Mouse (Mus musculus): Measurements from ENCODE around the gene Ccdc27. TPM values are rescaled to one million over a fixed set of nuclear protein-coding genes. Genes with fewer than 3 reads are reported as not detected.
A peak's percentile ranks its signal among the peaks of the same experiment; 100 is the strongest.

The Ccdc27 gene
- 0.08 and 0.17 TPM in 2 replicates for polyA plus RNA-seq (2015; fragmentation: Nextera tagmentation; extraction: Ambion mirVana)

- Histone ChIP-seq H3K4me2 (no peak within 1 kb of the TSS), H3K9ac (no peak within 1 kb of the TSS), H3K4me1 (peaks cover under 1% of the 10 kb centered on the region; the same call in 1 of the 2 replicates), H3K27ac (no peak within 1 kb of the TSS), H3K4me3 (replicated peaks) (no peak within 1 kb of the TSS), H3K27me3 (peaks cover 3% of the 10 kb centered on the region; the same call in 1 of the 2 replicates), H3K9me3 (replicated peaks) (no peaks in the 10 kb centered on the region), H3K36me3 (no peaks in the 10 kb centered on the region)
- no peak for ATAC-seq (replicated peaks; ENCODE audit: low FRiP score)
- WGBS, result 75% methylated on average over 9 of the region's 9 CpGs
Observed at GRCm38 (mm10) chr4:154042577-154042976, at the start of gene Ccdc27. Ccdc27 (minus strand) TSS chr4:154042677.

GRCm38 (mm10) chr4:154091356-154091755 lies 48.9 kb upstream of the Ccdc27 start:
- Histone ChIP-seq H3K36me3 (no peaks in the 10 kb centered on the region), H3K9me3 (replicated peaks) (no peaks in the 10 kb centered on the region), H3K27ac (no peak overlapping the region), H3K27me3 (peaks cover 31% of the 10 kb centered on the region), H3K9ac (no peak overlapping the region), H3K4me1 (no peaks in the 10 kb centered on the region), H3K4me2 (no peak overlapping the region), H3K4me3 (replicated peaks) (no peak overlapping the region)
- ATAC-seq (replicated peaks; ENCODE audit: low FRiP score), result no peak
- WGBS, result 70% methylated on average over 8 of the region's 8 CpGs

DNA sequence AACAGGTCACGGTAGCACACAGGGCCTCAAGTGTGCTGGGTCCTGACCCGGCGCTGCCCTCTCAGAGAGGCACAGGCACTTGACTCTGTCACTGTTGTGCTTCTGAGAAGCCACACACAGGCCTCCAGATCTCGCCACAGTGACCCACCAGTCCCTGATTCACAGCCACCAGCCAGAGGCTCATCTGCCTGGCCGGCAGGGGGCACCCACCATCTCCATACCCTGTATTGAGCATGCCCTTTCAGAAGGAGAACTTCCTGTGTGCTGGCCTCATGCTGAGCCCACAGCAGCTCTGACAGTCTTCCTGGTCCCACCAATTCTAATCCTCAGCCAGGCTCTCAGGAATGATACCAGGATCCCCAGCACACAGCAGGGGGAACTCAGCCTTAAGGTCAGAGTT lies 46.7 kb upstream of the Ccdc27 start:
- Histone ChIP-seq H3K36me3 (no peaks in the 10 kb centered on the region), H3K4me1 (no peaks in the 10 kb centered on the region), H3K27ac (no peak overlapping the region), H3K9me3 (replicated peaks) (no peaks in the 10 kb centered on the region), H3K9ac (no peak overlapping the region), H3K4me3 (replicated peaks) (no peak overlapping the region), H3K4me2 (no peak overlapping the region), H3K27me3 (peaks cover 16% of the 10 kb centered on the region; the same call in 1 of the 2 replicates)
- WGBS, result 63% methylated on average over 5 of the region's 5 CpGs
- ATAC-seq (replicated peaks; ENCODE audit: low FRiP score), result no peak

DNA sequence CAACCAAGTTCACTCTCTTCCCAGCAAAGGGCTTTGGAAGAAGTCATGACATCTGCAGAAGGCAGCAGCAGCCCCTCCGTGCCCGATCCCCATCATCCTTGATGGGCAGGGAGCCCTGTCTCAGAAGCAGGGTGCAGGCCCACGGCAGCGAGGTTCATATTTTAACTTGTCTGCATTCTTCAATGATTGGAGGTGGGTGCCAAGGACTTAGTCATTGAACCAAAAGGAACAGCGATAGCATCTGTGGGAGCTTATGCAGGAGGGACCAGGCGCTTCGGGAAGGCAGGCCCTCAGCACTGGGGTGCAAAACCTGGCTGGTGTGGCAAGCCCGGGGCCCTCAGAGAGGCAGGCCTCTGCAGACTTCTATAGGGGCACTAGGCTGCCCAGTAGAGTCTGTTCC lies 44.0 kb upstream of the Ccdc27 start:
- H3K9ac ChIP-seq, result no peak overlapping the region
- 87% methylated on average over 8 of the region's 8 CpGs for WGBS
- no peaks in the 10 kb centered on the region for H3K36me3 ChIP-seq
- H3K4me2 ChIP-seq, result no peak overlapping the region
- peaks cover 2% of the 10 kb centered on the region; the same call in 1 of the 2 replicates for H3K4me1 ChIP-seq
- ATAC-seq (replicated peaks; ENCODE audit: low FRiP score), result no peak
- no peaks in the 10 kb centered on the region for H3K9me3 ChIP-seq (replicated peaks)
- no peak overlapping the region for H3K27ac ChIP-seq
- peaks cover 35% of the 10 kb centered on the region for H3K27me3 ChIP-seq
- no peak overlapping the region for H3K4me3 ChIP-seq (replicated peaks)

DNA sequence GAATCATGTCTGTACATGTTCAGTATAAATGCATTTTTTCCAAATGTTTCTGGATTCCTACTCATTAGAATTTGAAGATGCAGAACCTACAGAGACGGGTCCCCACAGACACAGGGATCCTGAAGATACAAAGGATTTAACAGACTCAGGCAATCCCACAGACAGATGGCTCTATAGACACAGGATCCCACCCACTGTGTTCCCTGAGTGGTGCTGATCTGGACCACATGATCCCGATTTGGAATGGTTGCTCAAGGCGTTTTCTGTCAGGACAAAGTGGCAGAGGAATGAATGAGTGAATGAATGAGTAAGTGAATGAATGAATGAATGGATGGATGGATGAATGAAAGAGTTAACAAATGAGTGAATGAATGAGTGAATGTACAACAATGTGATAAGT lies 43.4 kb upstream of the Ccdc27 start:
- no peak for ATAC-seq (replicated peaks; ENCODE audit: low FRiP score)
- Histone ChIP-seq H3K4me1 (peaks cover 8% of the 10 kb centered on the region), H3K27me3 (peaks cover 41% of the 10 kb centered on the region), H3K4me3 (replicated peaks) (no peak overlapping the region), H3K27ac (no peak overlapping the region), H3K9me3 (replicated peaks) (no peaks in the 10 kb centered on the region), H3K36me3 (no peaks in the 10 kb centered on the region), H3K4me2 (no peak overlapping the region), H3K9ac (no peak overlapping the region)
- 82% methylated on average over 3 of the region's 3 CpGs for WGBS

GRCm38 (mm10) chr4:154081974-154082373 lies 39.5 kb upstream of the Ccdc27 start:
- Histone ChIP-seq H3K9me3 (replicated peaks) (no peaks in the 10 kb centered on the region), H3K36me3 (no peaks in the 10 kb centered on the region), H3K4me3 (replicated peaks) (no peak overlapping the region), H3K4me2 (no peak overlapping the region), H3K4me1 (peaks cover 8% of the 10 kb centered on the region), H3K27ac (no peak overlapping the region), H3K27me3 (peaks cover 63% of the 10 kb centered on the region), H3K9ac (no peak overlapping the region)
- ATAC-seq (replicated peaks; ENCODE audit: low FRiP score), result no peak
- WGBS, result 10% methylated on average over 1 of the region's 1 CpGs

GRCm38 (mm10) chr4:154081021-154081420 lies 38.5 kb upstream of the Ccdc27 start:
- Histone ChIP-seq H3K27me3 (peaks cover 66% of the 10 kb centered on the region), H3K27ac (no peak overlapping the region), H3K9ac (no peak overlapping the region), H3K4me3 (replicated peaks) (peak overlapping the region; percentile 11; the same call in 1 of the 2 replicates), H3K4me1 (peaks cover 8% of the 10 kb centered on the region), H3K36me3 (no peaks in the 10 kb centered on the region), H3K4me2 (peak overlapping the region; percentile 44), H3K9me3 (replicated peaks) (no peaks in the 10 kb centered on the region)
- ATAC-seq (replicated peaks; ENCODE audit: low FRiP score), result peak; percentile 72; the same call in 1 of the 2 replicates
- WGBS, result 1% methylated on average over 13 of the region's 13 CpGs

DNA sequence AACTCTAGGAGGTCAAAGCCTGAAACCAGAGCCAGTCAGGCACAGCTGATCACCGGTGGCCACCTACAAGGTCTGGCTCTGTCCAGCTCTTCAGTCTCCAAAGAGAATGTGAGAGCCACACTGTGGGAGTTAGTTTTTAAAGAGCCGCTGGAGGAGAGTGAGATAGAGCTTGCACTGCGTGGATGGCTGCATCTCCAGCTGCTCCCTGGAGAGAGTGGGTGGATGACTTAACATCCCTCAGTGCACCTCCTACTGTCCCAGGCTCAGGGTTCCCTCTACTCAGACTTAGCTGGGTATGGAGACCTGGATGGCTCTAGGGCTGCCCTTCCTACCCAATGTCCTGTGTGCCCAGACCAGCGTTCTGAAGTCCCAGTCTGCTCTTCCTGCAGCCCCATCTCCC lies 37.7 kb upstream of the Ccdc27 start:
- H3K4me2 ChIP-seq, result no peak overlapping the region
- H3K9ac ChIP-seq, result no peak overlapping the region
- H3K27me3 ChIP-seq, result peaks cover 66% of the 10 kb centered on the region
- no peak overlapping the region for H3K4me3 ChIP-seq (replicated peaks)
- H3K27ac ChIP-seq, result no peak overlapping the region
- no peaks in the 10 kb centered on the region for H3K36me3 ChIP-seq
- H3K9me3 ChIP-seq (replicated peaks), result no peaks in the 10 kb centered on the region
- H3K4me1 ChIP-seq, result peaks cover 8% of the 10 kb centered on the region
- no peak for ATAC-seq (replicated peaks; ENCODE audit: low FRiP score)
- 43% methylated on average over 4 of the region's 4 CpGs for WGBS

DNA sequence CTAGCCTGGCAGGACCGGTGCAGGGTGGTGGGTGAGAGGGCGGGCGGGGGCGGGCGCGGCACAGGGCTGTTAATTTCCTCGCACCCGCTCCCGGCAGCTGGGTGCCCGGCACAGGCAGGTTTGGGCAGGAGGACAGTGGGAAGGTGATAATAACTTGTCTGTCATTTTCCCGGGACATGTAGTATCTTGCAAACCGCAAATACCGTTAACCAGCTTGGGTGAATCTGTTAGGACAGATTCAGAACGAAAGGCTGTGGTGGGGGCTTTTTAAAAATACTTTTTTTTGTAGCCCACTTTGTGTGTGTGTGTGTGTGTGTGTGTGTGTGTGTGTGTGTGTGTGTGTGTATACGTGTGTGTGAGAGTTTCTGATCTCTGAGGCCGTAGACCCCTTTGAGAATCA lies 29.5 kb upstream of the Ccdc27 start:
- H3K9ac ChIP-seq, result no peak overlapping the region
- H3K36me3 ChIP-seq, result no peaks in the 10 kb centered on the region
- no peak overlapping the region for H3K4me2 ChIP-seq
- no peak overlapping the region for H3K4me3 ChIP-seq (replicated peaks)
- WGBS, result 23% methylated on average over 12 of the region's 16 CpGs
- H3K4me1 ChIP-seq, result no peaks in the 10 kb centered on the region
- peaks cover 49% of the 10 kb centered on the region for H3K27me3 ChIP-seq
- H3K27ac ChIP-seq, result no peak overlapping the region
- H3K9me3 ChIP-seq (replicated peaks), result no peaks in the 10 kb centered on the region
- ATAC-seq (replicated peaks; ENCODE audit: low FRiP score), result no peak

DNA sequence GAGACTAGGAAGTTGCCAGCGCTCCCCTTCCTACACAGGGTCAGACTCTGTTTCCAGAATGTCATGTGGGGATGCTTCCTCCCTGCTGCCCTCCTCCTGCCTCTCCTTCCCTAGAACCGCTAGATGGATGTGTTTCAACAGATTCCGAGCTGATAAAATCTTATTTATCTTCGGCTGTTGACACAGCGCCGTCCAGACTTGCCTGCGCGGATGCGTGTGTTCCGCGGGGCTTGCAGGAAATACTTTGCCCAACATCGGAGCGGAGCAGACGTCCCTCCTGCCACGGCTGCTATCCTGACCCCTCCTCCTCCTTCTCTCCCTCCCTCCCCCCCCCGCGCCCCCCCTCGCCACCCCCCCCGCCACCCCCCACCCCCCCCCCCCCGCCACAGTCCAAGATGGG lies 29.0 kb upstream of the Ccdc27 start:
- Histone ChIP-seq H3K9ac (no peak overlapping the region), H3K4me1 (no peaks in the 10 kb centered on the region), H3K4me3 (replicated peaks) (no peak overlapping the region), H3K9me3 (replicated peaks) (no peaks in the 10 kb centered on the region), H3K4me2 (no peak overlapping the region), H3K36me3 (no peaks in the 10 kb centered on the region), H3K27ac (no peak overlapping the region), H3K27me3 (peaks cover 47% of the 10 kb centered on the region)
- no peak for ATAC-seq (replicated peaks; ENCODE audit: low FRiP score)
- 1% methylated on average over 15 of the region's 20 CpGs for WGBS

DNA sequence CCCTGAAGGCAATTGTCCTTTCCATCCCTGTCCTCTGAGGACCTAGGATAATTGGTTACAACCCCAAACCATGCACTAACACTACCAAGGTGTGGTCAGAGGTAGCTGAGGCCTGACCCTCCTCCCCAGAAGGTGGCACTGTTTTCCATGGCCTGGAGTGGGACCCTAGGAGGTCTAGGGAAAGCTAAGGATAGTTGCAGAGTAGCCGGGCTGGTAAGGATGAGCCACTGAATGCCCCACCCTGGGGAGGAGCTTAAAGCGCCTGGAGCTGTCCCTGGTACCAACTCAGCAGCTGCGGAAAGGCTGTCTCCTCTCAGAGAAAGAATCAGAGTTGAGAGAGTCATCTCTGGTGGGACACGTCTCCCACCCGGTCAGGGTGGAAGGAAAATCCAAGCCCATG lies 28.4 kb upstream of the Ccdc27 start:
- peaks cover 47% of the 10 kb centered on the region for H3K27me3 ChIP-seq
- ATAC-seq (replicated peaks; ENCODE audit: low FRiP score), result no peak
- H3K9me3 ChIP-seq (replicated peaks), result no peaks in the 10 kb centered on the region
- H3K4me2 ChIP-seq, result no peak overlapping the region
- under 1% methylated on average over 5 of the region's 5 CpGs for WGBS
- H3K9ac ChIP-seq, result no peak overlapping the region
- H3K4me3 ChIP-seq (replicated peaks), result no peak overlapping the region
- H3K36me3 ChIP-seq, result no peaks in the 10 kb centered on the region
- H3K27ac ChIP-seq, result no peak overlapping the region
- no peaks in the 10 kb centered on the region for H3K4me1 ChIP-seq

DNA sequence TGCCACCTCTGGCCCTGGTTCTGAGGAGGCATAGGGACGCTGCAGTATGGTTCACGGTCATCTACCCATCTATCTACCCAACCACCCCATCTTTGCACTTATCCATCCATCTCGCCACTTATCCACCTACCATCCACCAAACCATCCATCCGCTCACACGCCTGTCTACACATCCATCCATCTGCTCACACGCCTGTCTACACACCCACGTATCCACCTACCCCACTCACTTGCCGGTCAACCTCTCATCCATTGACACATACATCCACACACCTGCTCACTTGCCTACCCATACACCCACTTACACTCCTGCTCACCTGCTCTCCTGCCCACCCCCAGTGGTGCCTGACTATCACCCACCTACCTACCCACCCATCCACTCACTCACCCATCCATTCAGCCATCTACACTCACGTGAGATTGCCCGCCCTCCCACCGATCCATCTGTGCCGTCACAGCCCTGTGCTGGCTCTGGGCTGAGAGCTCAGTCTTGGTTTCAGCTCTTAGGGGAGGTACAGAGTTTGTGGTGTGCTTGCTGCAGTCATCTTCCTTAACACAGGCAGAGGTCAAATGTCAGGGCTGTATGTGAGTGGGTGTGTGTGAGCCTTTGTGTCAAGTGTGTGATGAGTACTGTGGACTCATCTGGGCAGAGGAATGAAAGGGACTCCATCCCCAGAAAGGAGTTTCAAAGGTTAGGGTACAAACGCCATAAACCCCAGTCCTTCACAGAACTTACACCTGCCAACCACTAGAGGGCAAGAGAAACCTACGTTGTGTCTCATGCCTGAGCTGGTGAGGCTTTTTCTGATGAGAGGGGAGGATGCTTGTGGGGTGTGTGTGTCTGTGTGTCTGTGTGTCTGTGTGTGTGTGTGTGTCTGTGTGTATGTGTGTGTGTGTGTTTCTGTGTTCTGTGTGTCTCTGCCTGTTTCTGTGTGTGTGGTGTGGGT lies 22.6 kb upstream of the Ccdc27 start:
- Histone ChIP-seq H3K4me3 (replicated peaks) (no peak overlapping the region), H3K9me3 (replicated peaks) (no peaks in the 10 kb centered on the region), H3K27ac (no peak overlapping the region), H3K4me2 (no peak overlapping the region), H3K27me3 (peaks cover 16% of the 10 kb centered on the region), H3K4me1 (no peaks in the 10 kb centered on the region), H3K9ac (no peak overlapping the region), H3K36me3 (no peaks in the 10 kb centered on the region)
- ATAC-seq (replicated peaks; ENCODE audit: low FRiP score), result no peak
- WGBS, result 60% methylated on average over 14 of the region's 14 CpGs

All from kidney, embryonic 15.5 days (tissue).